Mouse (Mus musculus) spleen, adult 12 weeks (tissue): ENCODE measurements around the gene 9530053A07Rik.

Experiments
- DNase-seq: peaks from one replicate; pipeline ENCODE4 v3.0.0; 2022; ENCODE audit warnings: low spot score

9530053A07Rik gene

GRCm38 (mm10) chr7:28175358-28175757 lies 46.1 kb downstream of the 9530053A07Rik start:
- no peak for DNase-seq

- DNase-seq: peak; percentile 98
Measured at GRCm38 (mm10) chr7:28179228-28179627, 50.0 kb downstream of the 9530053A07Rik start, which contains the start of gene Dyrk1b. TSS of gene Dyrk1b (plus strand) at chr7:28179469.

GRCm38 (mm10) chr7:28179741-28180377 lies 50.6 kb downstream of the 9530053A07Rik start:
- peak; percentile 86 for DNase-seq

- peak; percentile 27 for DNase-seq
Measured at GRCm38 (mm10) chr7:28180890-28181289, 51.6 kb downstream of the 9530053A07Rik start.

- DNase-seq: no peak
Measured at GRCm38 (mm10) chr7:28181376-28181775, 52.1 kb downstream of the 9530053A07Rik start.

- no peak for DNase-seq
Measured at GRCm38 (mm10) chr7:28182320-28182719, 53.1 kb downstream of the 9530053A07Rik start.

GRCm38 (mm10) chr7:28185884-28186283 lies 56.6 kb downstream of the 9530053A07Rik start:
- no peak for DNase-seq

- DNase-seq: no peak
Measured at GRCm38 (mm10) chr7:28186631-28187030, 57.4 kb downstream of the 9530053A07Rik start.

GRCm38 (mm10) chr7:28191489-28191888 lies 62.2 kb downstream of the 9530053A07Rik start:
- DNase-seq: no peak

- no peak for DNase-seq
Measured at GRCm38 (mm10) chr7:28191903-28192302, 62.6 kb downstream of the 9530053A07Rik start.

- DNase-seq: no peak
Measured at GRCm38 (mm10) chr7:28195414-28196098, 66.3 kb downstream of the 9530053A07Rik start.

GRCm38 (mm10) chr7:28196528-28196927 lies 67.3 kb downstream of the 9530053A07Rik start:
- no peak for DNase-seq

- no peak for DNase-seq
Measured at GRCm38 (mm10) chr7:28199054-28199453, 69.8 kb downstream of the 9530053A07Rik start.

GRCm38 (mm10) chr7:28203207-28204108 lies 74.2 kb downstream of the 9530053A07Rik start:
- DNase-seq: no peak

GRCm38 (mm10) chr7:28206044-28206600 lies 76.9 kb downstream of the 9530053A07Rik start:
- DNase-seq: no peak

GRCm38 (mm10) chr7:28208396-28208987 lies 79.2 kb downstream of the 9530053A07Rik start:
- DNase-seq: no peak

GRCm38 (mm10) chr7:28208988-28209508 lies 79.8 kb downstream of the 9530053A07Rik start:
- peak; percentile 26 for DNase-seq

- no peak for DNase-seq
Measured at GRCm38 (mm10) chr7:28210731-28211130, 81.5 kb downstream of the 9530053A07Rik start.

GRCm38 (mm10) chr7:28214142-28214541 lies 84.9 kb downstream of the 9530053A07Rik start:
- peak; percentile 42 for DNase-seq
